24 mouse cellular contexts compared by ENCODE assay signal in the genomic region with DNA sequence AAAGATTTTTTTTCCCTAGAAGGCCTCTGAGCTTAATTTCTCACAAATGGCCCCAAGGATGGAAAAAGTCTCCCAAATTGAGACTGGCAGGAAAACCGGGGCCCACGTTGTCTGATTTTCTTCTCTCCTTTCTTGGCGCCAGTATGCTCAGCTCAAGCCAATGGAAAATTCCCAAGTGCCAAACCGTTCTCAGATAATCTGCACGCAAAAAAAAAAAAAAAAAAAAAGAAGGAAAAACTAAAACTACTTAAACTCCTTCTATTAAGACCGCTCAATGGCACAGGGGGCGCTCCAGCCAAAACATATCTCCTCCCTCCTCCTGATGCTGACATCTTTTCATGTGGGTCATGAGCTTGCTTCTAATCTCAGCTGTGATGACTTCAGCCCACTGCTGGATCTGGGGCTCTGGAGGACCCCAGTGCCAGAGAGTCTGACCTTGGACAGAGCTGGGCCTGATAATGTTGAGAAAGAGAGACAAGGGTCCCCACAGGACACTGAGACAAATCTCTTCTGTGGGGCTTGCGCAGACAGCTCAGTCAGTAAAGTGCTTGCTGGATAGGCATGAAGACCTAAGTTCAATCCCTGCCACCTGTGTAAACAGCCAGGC. TPM values are rescaled to one million over a fixed set of nuclear protein-coding genes. Genes with fewer than 3 reads are reported as not detected.
DNase-seq lines count a peak whose midpoint lies in the region; ATAC-seq and TF ChIP-seq lines count a peak whose summit lies in the region.
"Had no signal": no experiment of that assay in that cellular context is flagged by ENCODE, and none has a peak within 500 bp of the region (broad histone marks: within the 10 kb centered on the region; RNA-seq: fewer than 3 reads in every experiment).

No protein-coding gene starts in this region.

- intact Hi-C loops in gastrocnemius, postnatal 36 days (cut with DNase I), result no loop called here

- H3K27ac ChIP-seq in layer of hippocampus, adult 2 months, result no peak overlapping the region
- peak overlapping the region; percentile 68 for H3K27ac ChIP-seq in heart, embryonic 13.5 days (replicated peaks)
- H3K27ac ChIP-seq: hindbrain, embryonic 12.5 days; midbrain, embryonic 15.5 days; stomach, embryonic 15.5 days had no signal

- peaks cover 13% of the 10 kb centered on the region; the same call in 1 of the 2 replicates for H3K27me3 ChIP-seq in heart, embryonic 13.5 days (replicated peaks)
- H3K27me3 ChIP-seq: midbrain, embryonic 15.5 days had no signal

- TF ChIP-seq CTCF in layer of hippocampus, adult 2 months (conservative IDR thresholded peaks at IDR 0.05), result peak; percentile 26
- no peak for TF ChIP-seq CTCF in lung, adult 2 months (IDR thresholded peaks at IDR 0.05; ENCODE audit: insufficient read depth, low read length)

- H3K9ac ChIP-seq in heart, embryonic 13.5 days, result no peak overlapping the region
- H3K9ac ChIP-seq: hindbrain, embryonic 12.5 days; liver, postnatal 0 days; midbrain, embryonic 15.5 days; stomach, embryonic 15.5 days had no signal

- WGBS in heart, embryonic 13.5 days, result 48% methylated on average over 8 of the region's 8 CpGs
- 59% methylated on average over 8 of the region's 8 CpGs for WGBS in lung, adult 2 months

- peaks cover 14% of the 10 kb centered on the region for H3K4me1 ChIP-seq in heart, embryonic 13.5 days
- H3K4me1 ChIP-seq in lung, adult 2 months (ENCODE audit: control insufficient read depth, insufficient read depth, low read length), result no peaks in the 10 kb centered on the region
- H3K4me1 ChIP-seq: midbrain, embryonic 15.5 days; stomach, embryonic 15.5 days had no signal

- no peak overlapping the region for H3K4me3 ChIP-seq in layer of hippocampus, adult 2 months
- no peak overlapping the region for H3K4me3 ChIP-seq in heart, embryonic 13.5 days
- H3K4me3 ChIP-seq in lung, adult 2 months (replicated peaks; ENCODE audit: extremely low read depth, low read depth, low read length), result no peak overlapping the region
- H3K4me3 ChIP-seq: hindbrain, embryonic 12.5 days; midbrain, embryonic 15.5 days; myocyte; stomach, embryonic 15.5 days had no signal

- H3K9me3 ChIP-seq in heart, embryonic 13.5 days, result no peaks in the 10 kb centered on the region
- H3K9me3 ChIP-seq: hindbrain, embryonic 12.5 days; midbrain, embryonic 15.5 days; stomach, embryonic 15.5 days had no signal

- DNase-seq in gastrocnemius, adult 18-20 months (ENCODE audit: low spot score), result peak; percentile 44
- no peak for DNase-seq in gastrocnemius, postnatal 36 days
- DNase-seq in layer of hippocampus, adult 2 months (ENCODE audit: low spot score in 2 of 2), result no peak
- DNase-seq in layer of hippocampus, adult 11-12 months (ENCODE audit: low spot score), result no peak
- peak; percentile 64 for DNase-seq in skeletal muscle tissue, adult 2 months (ENCODE audit: low read depth, low spot score)
- no peak for DNase-seq in lung, adult 2 months
- DNase-seq in thymus, postnatal 25 days, result no peak
- DNase-seq: adrenal gland, postnatal 36 days; cerebellum, adult 2 months; cerebellum, postnatal 36 days; kidney, adult 18-20 months; kidney, postnatal 10 days; liver, postnatal 0 days; lung, postnatal 14 days; spleen, adult 18-20 months; thymus, adult 18-20 months had no signal

- H3K36me3 ChIP-seq in heart, embryonic 13.5 days, result no peaks in the 10 kb centered on the region
- H3K36me3 ChIP-seq: hindbrain, embryonic 12.5 days; midbrain, embryonic 15.5 days; stomach, embryonic 15.5 days had no signal

- no peak overlapping the region for H3K4me2 ChIP-seq in heart, embryonic 13.5 days
- H3K4me2 ChIP-seq: hindbrain, embryonic 12.5 days; midbrain, embryonic 15.5 days; stomach, embryonic 15.5 days had no signal

- TF ChIP-seq POLR2A in lung, adult 2 months (IDR thresholded peaks at IDR 0.05; ENCODE audit: borderline replicate concordance, extremely low read depth, low read depth, low read length), result no peak

- ATAC-seq in heart, embryonic 13.5 days (ENCODE audit: extremely low read depth, insufficient number of reproducible peaks, low FRiP score, low TSS enrichment), result no peak; the same call in 1 of the 2 replicates
- ATAC-seq: liver, postnatal 0 days; midbrain, embryonic 15.5 days had no signal

RNA-seq across cellular contexts. Expression of a gene that starts 19.8 kb away (rescaled TPM):
- 1 to 10 TPM; 1.3 to 1.8 TPM for total RNA-seq in gastrocnemius, adult 18-20 months (2021)
- total RNA-seq in gastrocnemius, postnatal 36 days (2021), result 1 to 10 TPM; 1.7 to 2.1 TPM
- total RNA-seq in layer of hippocampus, adult 2 months (2021), result 1 to 10 TPM; 4.2 to 5.3 TPM
- polyA plus RNA-seq in heart, embryonic 13.5 days (2015; fragmentation: Nextera tagmentation; extraction: Ambion mirVana), result 8.6 and 10.3 TPM in 2 replicates
- 5.9 and 6.0 TPM in 2 replicates for polyA plus RNA-seq in lung, adult 2 months (2012; rRNA removed)
- total RNA-seq: CH12.LX; megakaryocyte, adult 5-6 weeks; MEL had no signal
- polyA plus RNA-seq: liver, postnatal 0 days had no signal

Comparison
In these comparisons a context has a peak if more than half of its experiments do, and no peak if none do; other contexts are left out.
1. DNase-seq: peak in gastrocnemius, adult 18-20 months (single experiment) and skeletal muscle tissue, adult 2 months (single experiment); none in gastrocnemius, postnatal 36 days (0 of 2), layer of hippocampus, adult 2 months (0 of 2), layer of hippocampus, adult 11-12 months (single experiment), lung, adult 2 months (single experiment) and thymus, postnatal 25 days (single experiment).